Mouse (Mus musculus) forebrain, embryonic 16.5 days (tissue): ENCODE results near the gene Pgap3. TPM values are rescaled to one million over a fixed set of nuclear protein-coding genes. Genes with fewer than 3 reads are reported as not detected.

Experiments
- ATAC-seq: fragments of 200-750 bp; cut with Nextera tagmentation; 2 replicates; pipeline ENCODE4 v1.8.0; 2017; ENCODE audit warnings: mild to moderate bottlenecking, moderate library complexity
- H3K27ac ChIP-seq: fragments of 300-500 bp; sonication (generic); 2 replicates; pipeline ENCODE4 v1.5.1; 2014; ENCODE audit warnings: low read length, control low read depth
- H3K27me3 ChIP-seq: fragments of 300-500 bp; sonication (generic); replicated peaks from 2 replicates; pipeline ENCODE4 v1.6.1; 2014; ENCODE audit warnings: low read length; ENCODE audit not compliant: control insufficient read depth, insufficient read depth
- H3K36me3 ChIP-seq: fragments of 300-500 bp; sonication (generic); 2 replicates; pipeline ENCODE4 v1.6.1; 2014; ENCODE audit not compliant: control insufficient read depth, insufficient read depth
- H3K4me1 ChIP-seq: fragments of 300-500 bp; sonication (generic); replicated peaks from 2 replicates; pipeline ENCODE4 v1.6.1; 2014; ENCODE audit warnings: low read length; ENCODE audit not compliant: control insufficient read depth, insufficient read depth
- H3K4me2 ChIP-seq: fragments of 300-500 bp; sonication (generic); 2 replicates; pipeline ENCODE4 v1.6.1; 2014; ENCODE audit warnings: mild to moderate bottlenecking, low read length, control low read depth
- H3K4me3 ChIP-seq: fragments of 300-500 bp; sonication (generic); replicated peaks from 2 replicates; pipeline ENCODE4 v1.5.1; 2014; ENCODE audit warnings: mild to moderate bottlenecking, low read length, control low read depth
- H3K9ac ChIP-seq: fragments of 300-500 bp; sonication (generic); replicated peaks from 2 replicates; pipeline ENCODE4 v1.6.1; 2014; ENCODE audit warnings: low read depth, low read length, control low read depth
- H3K9me3 ChIP-seq: fragments of 300-500 bp; sonication (generic); 2 replicates; pipeline ENCODE4 v1.6.1; 2016; ENCODE audit warnings: low read length; ENCODE audit not compliant: control insufficient read depth
- WGBS: fragments of 180-500 bp; shearing (Covaris S2); extraction: QIAGEN DNeasy Blood & Tissue Kit; methylation state at CpG from one replicate; pipeline ENCODE4 v1.1.7; 2014; 5-methylcytosine and 5-hydroxymethylcytosine counted together
- polyA plus RNA-seq: library from polyadenylated mRNA; unstranded; fragments of >200 nt; fragmentation: Nextera tagmentation; extraction: Ambion mirVana; gene quantifications from 2 replicates; pipeline ENCODE4 v1.2.1, GENCODE M21; 2015

Gene Pgap3
- polyA plus RNA-seq, 1 experiment from 2014 or later: 9.4 TPM

GRCm38 (mm10) chr11:98438331-98439158 is 38.3 kb upstream of the Pgap3 start, which contains the start of gene Mien1:
TSS of gene Mien1 (minus strand) at chr11:98438991.
- H3K27me3 ChIP-seq: no peaks in the 10 kb centered on the region
- peak within 1 kb of the TSS; percentile 70 for H3K4me2 ChIP-seq
- H3K36me3 ChIP-seq: no peaks in the 10 kb centered on the region
- peak within 1 kb of the TSS; percentile 76 for H3K9ac ChIP-seq
- H3K4me1 ChIP-seq: peaks cover 8% of the 10 kb centered on the region
- H3K27ac ChIP-seq: peak within 1 kb of the TSS; percentile 73
- peak within 1 kb of the TSS; percentile 81 for H3K4me3 ChIP-seq
- H3K9me3 ChIP-seq: no peaks in the 10 kb centered on the region
- whole genome bisulfite sequencing: 2% methylated on average over 43 of the region's 43 CpGs
- ATAC-seq: peak; percentile 92

GRCm38 (mm10) chr11:98437441-98437840 is 37.2 kb upstream of the Pgap3 start:
- H3K4me1 ChIP-seq: peaks cover 8% of the 10 kb centered on the region
- no peak for ATAC-seq
- H3K36me3 ChIP-seq: no peaks in the 10 kb centered on the region
- WGBS: 87% methylated on average over 6 of the region's 6 CpGs
- no peak overlapping the region for H3K9ac ChIP-seq
- no peaks in the 10 kb centered on the region for H3K27me3 ChIP-seq
- no peaks in the 10 kb centered on the region for H3K9me3 ChIP-seq
- no peak overlapping the region for H3K4me2 ChIP-seq
- H3K27ac ChIP-seq: no peak overlapping the region
- no peak overlapping the region for H3K4me3 ChIP-seq

- Histone ChIP-seq H3K9me3 (no peaks in the 10 kb centered on the region), H3K27ac (no peak overlapping the region)
- no peak for ATAC-seq
Measured at GRCm38 (mm10) chr11:98435723-98436122, 35.4 kb upstream of the Pgap3 start.

GRCm38 (mm10) chr11:98431743-98432502 is 31.6 kb upstream of the Pgap3 start:
- Histone ChIP-seq H3K9ac (no peak overlapping the region), H3K4me3 (no peak overlapping the region), H3K27me3 (no peaks in the 10 kb centered on the region), H3K27ac (no peak overlapping the region), H3K36me3 (no peaks in the 10 kb centered on the region), H3K4me1 (no peaks in the 10 kb centered on the region), H3K4me2 (no peak overlapping the region), H3K9me3 (no peaks in the 10 kb centered on the region)
- ATAC-seq: no peak
- 83% methylated on average over 9 of the region's 9 CpGs for WGBS

More at GRCm38 (mm10) chr11:98435723-98436122, 35.4 kb upstream of the Pgap3 start:
- Histone ChIP-seq H3K4me1 (peaks cover 8% of the 10 kb centered on the region), H3K4me3 (no peak overlapping the region), H3K27me3 (no peaks in the 10 kb centered on the region), H3K4me2 (no peak overlapping the region), H3K36me3 (no peaks in the 10 kb centered on the region), H3K9ac (no peak overlapping the region)
- 90% methylated on average over 9 of the region's 9 CpGs for WGBS

GRCm38 (mm10) chr11:98428436-98428835 is 28.1 kb upstream of the Pgap3 start:
- no peak overlapping the region for H3K4me2 ChIP-seq
- H3K36me3 ChIP-seq: no peaks in the 10 kb centered on the region
- H3K9me3 ChIP-seq: no peaks in the 10 kb centered on the region
- no peak overlapping the region for H3K9ac ChIP-seq
- ATAC-seq: no peak
- WGBS: 67% methylated on average over 5 of the region's 5 CpGs
- no peaks in the 10 kb centered on the region for H3K4me1 ChIP-seq
- no peak overlapping the region for H3K4me3 ChIP-seq
- H3K27me3 ChIP-seq: no peaks in the 10 kb centered on the region
- H3K27ac ChIP-seq: no peak overlapping the region

DNA sequence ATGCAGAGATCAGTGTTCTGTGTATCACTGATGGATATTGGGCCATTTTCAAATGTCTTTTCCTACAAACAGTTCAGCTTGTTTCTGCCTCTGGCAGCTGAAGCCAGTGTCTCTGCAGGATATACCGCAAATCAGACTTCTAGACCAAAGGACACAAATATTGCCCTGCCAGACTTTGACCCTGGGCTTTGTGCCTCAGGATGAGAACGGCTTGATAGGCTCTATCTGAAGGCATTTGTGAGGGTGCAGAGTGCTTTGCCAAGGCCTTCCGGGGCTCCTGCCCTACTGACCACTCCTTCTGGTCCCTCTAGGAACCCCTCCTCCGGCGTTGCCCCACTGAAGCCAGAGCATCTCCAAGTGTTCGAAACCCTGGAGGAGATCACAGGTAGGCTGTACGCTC is 26.3 kb upstream of the Pgap3 start:
- WGBS: 93% methylated on average over 7 of the region's 7 CpGs
- Histone ChIP-seq H3K27me3 (no peaks in the 10 kb centered on the region), H3K4me2 (no peak overlapping the region), H3K36me3 (no peaks in the 10 kb centered on the region), H3K4me1 (no peaks in the 10 kb centered on the region), H3K27ac (no peak overlapping the region), H3K9ac (no peak overlapping the region), H3K4me3 (no peak overlapping the region), H3K9me3 (no peaks in the 10 kb centered on the region)
- ATAC-seq: no peak

DNA sequence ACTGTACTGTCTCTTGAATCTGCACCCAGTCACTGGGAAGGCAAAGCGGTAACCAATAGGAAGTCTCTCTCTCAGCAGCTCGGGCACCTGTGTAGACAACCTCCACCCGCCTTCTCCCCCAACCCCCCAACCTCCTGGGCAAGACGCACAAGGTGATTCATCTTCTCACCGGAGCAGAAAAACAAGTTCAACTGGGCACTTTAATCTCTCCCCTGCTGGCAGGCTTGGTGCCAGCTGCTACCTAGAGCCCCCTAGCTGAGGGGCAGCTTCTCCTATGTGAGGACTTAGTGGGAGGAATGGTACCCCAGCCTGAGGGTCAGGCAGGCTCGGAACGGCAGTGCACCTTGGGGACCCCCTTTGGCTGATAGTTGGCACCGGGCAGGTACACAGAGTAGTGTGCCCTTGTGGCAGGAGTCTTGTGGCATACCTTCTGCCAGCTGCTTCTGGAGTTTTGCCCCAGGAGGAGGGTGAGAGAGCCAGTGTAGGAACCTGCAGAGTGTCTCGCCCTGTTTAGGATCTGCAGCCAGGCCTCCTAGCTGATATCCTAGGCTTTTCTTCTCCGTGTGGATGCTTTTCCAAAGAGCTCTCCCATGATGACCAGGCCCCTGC is 18.8 kb upstream of the Pgap3 start:
- 81% methylated on average over 10 of the region's 10 CpGs for WGBS
- no peak overlapping the region for H3K27ac ChIP-seq
- H3K4me2 ChIP-seq: no peak overlapping the region
- no peaks in the 10 kb centered on the region for H3K27me3 ChIP-seq
- H3K4me1 ChIP-seq: 0 out of 2 replicates have a peak, but pooled peaks cover 3% of the 10 kb centered on the region
- no peaks in the 10 kb centered on the region for H3K36me3 ChIP-seq
- no peak overlapping the region for H3K4me3 ChIP-seq
- H3K9ac ChIP-seq: no peak overlapping the region
- H3K9me3 ChIP-seq: no peaks in the 10 kb centered on the region
- ATAC-seq: no peak

GRCm38 (mm10) chr11:98418273-98418672 is 18.0 kb upstream of the Pgap3 start:
- no peak overlapping the region for H3K27ac ChIP-seq
- H3K36me3 ChIP-seq: no peaks in the 10 kb centered on the region
- WGBS: 67% methylated on average over 6 of the region's 6 CpGs
- H3K4me1 ChIP-seq: peaks cover 3% of the 10 kb centered on the region; the same call in 1 of the 2 replicates
- H3K27me3 ChIP-seq: no peaks in the 10 kb centered on the region
- H3K4me3 ChIP-seq: no peak overlapping the region
- ATAC-seq: no peak
- H3K9ac ChIP-seq: no peak overlapping the region
- no peak overlapping the region for H3K4me2 ChIP-seq
- H3K9me3 ChIP-seq: no peaks in the 10 kb centered on the region

DNA sequence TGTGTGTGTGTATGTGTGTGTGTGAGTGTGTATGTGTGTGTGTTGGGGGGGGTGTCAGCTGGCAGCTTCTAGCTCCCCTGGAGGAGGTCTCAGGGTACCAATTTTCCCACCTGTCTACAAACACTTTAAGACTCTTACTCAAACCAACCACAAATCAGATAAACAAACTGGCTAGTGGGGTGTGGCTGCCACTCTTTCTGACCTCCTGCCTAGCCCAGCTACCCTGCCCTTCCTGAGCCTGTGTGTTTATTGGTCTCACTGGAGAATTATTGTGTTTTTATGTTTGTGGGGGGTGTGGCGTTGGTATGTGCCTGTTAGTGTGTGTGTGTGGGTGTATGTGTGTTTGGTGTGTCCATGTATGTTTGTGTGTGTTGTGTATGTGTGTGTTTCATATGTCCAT is 16.8 kb upstream of the Pgap3 start:
- ATAC-seq: no peak
- Histone ChIP-seq H3K27me3 (peaks cover 7% of the 10 kb centered on the region; the same call in 1 of the 2 replicates), H3K4me3 (no peak overlapping the region), H3K4me1 (peaks cover 13% of the 10 kb centered on the region), H3K9ac (no peak overlapping the region), H3K4me2 (no peak overlapping the region), H3K9me3 (no peaks in the 10 kb centered on the region), H3K27ac (no peak overlapping the region), H3K36me3 (no peaks in the 10 kb centered on the region)
- 87% methylated on average over 1 of the region's 1 CpGs for WGBS
